Mouse (Mus musculus): ENCODE results near the gene March6.

DNA sequence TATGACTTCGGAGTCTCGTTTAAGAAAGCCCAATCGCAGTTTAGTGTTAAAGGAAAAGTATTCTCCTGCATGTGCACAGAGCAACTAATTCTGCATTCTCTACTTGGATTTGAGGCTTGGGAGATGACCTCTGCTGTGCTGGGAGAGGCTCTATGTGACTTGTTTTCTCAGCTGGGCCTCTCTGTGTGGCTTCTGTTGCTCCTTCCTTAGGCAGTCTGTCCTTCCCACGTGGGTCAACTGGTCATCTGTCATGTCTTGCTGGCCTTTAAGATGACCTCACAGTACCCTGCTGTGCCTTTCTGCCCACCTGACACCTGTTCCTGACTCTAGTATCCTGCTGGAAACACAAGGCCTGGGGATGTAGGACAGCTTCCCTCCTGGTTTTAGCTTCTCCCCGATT lies 45.2 kb upstream of the March6 start:
- no peak for TF ChIP-seq CTCF (IDR thresholded peaks at IDR 0.05; ENCODE audit: low read depth, low read length)
- no peak for TF ChIP-seq POLR2A (IDR thresholded peaks at IDR 0.05; ENCODE audit: borderline replicate concordance, low read depth, low read length)
